Mouse (Mus musculus) liver, embryonic 18 days (tissue): ENCODE results near the gene Mrps2. TPM values are rescaled to one million over a fixed set of nuclear protein-coding genes. Genes with fewer than 3 reads are reported as not detected.

ENCODE experiments used
- polyA plus RNA-seq: library from polyadenylated mRNA; depleted of rRNA; stranded (reverse); fragments of >200 nt; gene quantifications from 2 replicates; pipeline ENCODE4 v1.2.3, GENCODE M21; 2012; rRNA removed

Mrps2 gene
- polyA plus RNA-seq, result 23.6 and 25.0 TPM in 2 replicates

GRCm38 (mm10) chr2:28467860-28468485, at the start of gene Mrps2:
Mrps2 (plus strand) TSS chr2:28468066.

GRCm38 (mm10) chr2:28446515-28447314, 21.2 kb upstream of the Mrps2 start, which contains the start of gene Ppp1r26:
Ppp1r26 (plus strand) TSS chr2:28446800.

GRCm38 (mm10) chr2:28465836-28466518, 1.9 kb upstream of the Mrps2 start, which contains the start of gene 1700007K13Rik:
1700007K13Rik (minus strand) TSS chr2:28466332.

GRCm38 (mm10) chr2:28496671-28497070, 28.8 kb downstream of the Mrps2 start, which contains the start of gene Gbgt1:
Gbgt1 (plus strand) TSS chr2:28496891.

GRCm38 (mm10) chr2:28505795-28506194, 37.9 kb downstream of the Mrps2 start, which contains the start of gene Gm10134:
Gm10134 (plus strand) TSS chr2:28506095.

GRCm38 (mm10) chr2:28512798-28513401, 45.0 kb downstream of the Mrps2 start, which contains the start of gene Ralgds:
Ralgds (plus strand) TSS chr2:28513125.

Other genes with a start within 250 kb of the Mrps2 start
- gene Ppp1r26, start 21.3 kb upstream of the Mrps2 start, polyA plus RNA-seq, result 0.20 and 0.29 TPM in 2 replicates
- 0.04 and 0.06 TPM in 2 replicates for gene 1700007K13Rik, start 1.7 kb upstream of the Mrps2 start, polyA plus RNA-seq
- 0.73 and 0.84 TPM in 2 replicates for gene Gbgt1, start 28.8 kb downstream of the Mrps2 start, polyA plus RNA-seq
- 0.13 and 0.28 TPM in 2 replicates for gene Gm10134, start 38.0 kb downstream of the Mrps2 start, polyA plus RNA-seq
- gene Ralgds, start 45.1 kb downstream of the Mrps2 start, polyA plus RNA-seq, result 2.6 TPM in 2 replicates
- 1.9 TPM in 1 of 2 replicates, not detected in the other for gene Cel, start 95.3 kb downstream of the Mrps2 start, polyA plus RNA-seq
- 7.5 and 7.6 TPM in 2 replicates for gene Gtf3c5, start 115.7 kb downstream of the Mrps2 start, polyA plus RNA-seq
- 29.6 and 33.1 TPM in 2 replicates for gene Gfi1b, start 153.9 kb downstream of the Mrps2 start, polyA plus RNA-seq
- gene Tsc1, start 173.2 kb downstream of the Mrps2 start, polyA plus RNA-seq, result 4.6 and 4.7 TPM in 2 replicates
- 1.9 TPM in 2 replicates for gene Spaca9, start 231.7 kb downstream of the Mrps2 start, polyA plus RNA-seq
- 0.23 and 0.27 TPM in 2 replicates for gene Ak8, start 232.1 kb downstream of the Mrps2 start, polyA plus RNA-seq